Mouse (Mus musculus): ENCODE measurements around the gene Pde7b. TPM values are rescaled to one million over a fixed set of nuclear protein-coding genes. Genes with fewer than 3 reads are reported as not detected.

Gene Pde7b
- total RNA-seq, 2 experiments from 2014 or later: 48.3 to 55.4 TPM

GRCm38 (mm10) chr10:20421299-20421883, 303.5 kb downstream of the Pde7b start:
- DNase-seq: no peak

- DNase-seq: no peak
These were observed 304.6 kb downstream of the Pde7b start for GRCm38 (mm10) chr10:20420296-20420695.

DNA sequence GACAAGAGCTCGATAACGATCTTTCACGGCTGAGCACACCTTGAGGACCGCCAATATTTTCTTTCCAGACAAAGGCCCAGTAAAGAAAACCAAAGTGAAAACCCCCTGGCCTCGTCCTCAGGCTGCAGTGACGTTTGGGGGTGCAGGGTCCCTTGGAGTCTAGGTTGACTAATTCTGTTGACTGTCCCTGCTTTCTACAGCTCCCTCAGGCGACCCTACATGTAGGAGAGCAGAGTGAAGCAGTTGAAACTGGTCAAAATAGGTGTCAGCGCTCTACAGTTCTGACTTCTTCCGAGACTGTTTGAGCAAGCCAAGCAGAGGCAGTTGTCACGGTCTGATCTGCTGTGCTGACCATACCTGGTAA, 306.0 kb downstream of the Pde7b start:
- DNase-seq: no peak

DNA sequence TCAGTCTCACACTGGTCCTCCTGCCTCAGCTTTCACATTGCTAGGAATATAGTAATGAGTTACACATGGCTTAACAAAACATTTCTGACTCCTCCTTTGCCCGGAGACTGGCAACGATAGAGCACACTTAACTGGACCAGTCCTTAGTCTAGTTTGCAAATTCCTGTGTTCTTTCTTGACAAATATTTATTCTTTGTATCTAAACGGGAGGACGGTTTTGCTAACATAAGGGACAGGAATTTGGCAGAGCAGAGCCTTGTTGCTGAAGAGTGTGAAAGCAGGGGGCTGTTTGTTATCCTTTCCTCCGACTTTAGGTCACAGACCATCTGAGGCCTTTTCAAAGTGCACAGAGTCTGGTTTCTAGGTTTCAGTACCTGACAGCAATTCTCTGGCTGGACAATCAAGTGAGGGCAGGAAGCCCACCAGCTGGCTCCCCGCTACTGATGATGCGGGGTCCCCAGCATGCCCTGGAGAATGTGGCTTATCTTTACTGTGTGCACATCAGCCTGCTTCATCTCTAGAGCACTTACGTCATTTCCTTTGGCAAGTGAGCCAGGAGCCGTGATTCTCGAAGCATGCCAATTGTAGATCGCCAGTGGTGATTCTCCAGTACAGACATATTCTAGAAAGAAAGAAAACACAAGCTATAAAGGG, 306.5 kb downstream of the Pde7b start:
- peak; percentile 32 to 39 for DNase-seq

DNA sequence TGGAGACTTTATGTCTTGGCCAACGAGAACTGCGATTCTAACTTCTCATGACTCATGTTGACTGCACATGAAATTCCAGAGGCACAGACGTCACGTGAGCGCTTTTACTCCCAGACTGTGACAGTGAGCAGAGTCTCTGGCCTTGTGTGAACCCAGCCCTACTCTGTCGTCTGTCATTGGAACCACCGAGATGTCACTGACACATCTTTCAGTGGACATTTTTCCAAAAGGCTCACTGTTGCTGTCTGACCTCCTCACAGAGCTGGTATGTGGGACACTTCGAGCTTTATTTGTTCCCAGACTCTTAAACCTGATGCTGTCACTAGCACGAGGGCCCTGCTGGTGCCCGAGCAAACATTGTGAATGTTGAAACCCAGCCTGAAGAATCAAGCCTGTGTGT, 315.7 kb downstream of the Pde7b start:
- peak; percentile 61 to 76 for DNase-seq

DNA sequence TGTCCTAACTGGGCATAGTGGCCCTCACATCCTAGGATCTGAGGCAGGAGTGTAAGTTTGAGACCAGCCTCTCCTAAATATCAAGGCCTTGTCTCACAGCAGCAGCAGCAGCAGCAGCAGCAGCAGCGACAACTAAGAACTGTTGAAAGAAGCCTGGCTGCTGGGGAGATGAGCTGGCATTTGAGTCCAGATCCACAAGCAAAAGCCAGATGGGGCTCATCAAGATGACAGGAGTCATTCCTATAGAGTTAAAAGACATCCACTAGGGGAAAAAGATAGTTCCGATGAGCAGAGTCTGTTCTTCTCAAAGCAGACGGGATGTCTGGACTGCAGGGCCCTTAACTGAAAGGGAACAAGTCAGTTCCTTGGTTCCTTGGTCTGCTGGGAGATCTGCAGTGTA, 316.5 kb downstream of the Pde7b start:
- DNase-seq: peak; percentile 37 to 54

- peak; percentile 46 to 73 for DNase-seq
These were observed 319.4 kb downstream of the Pde7b start for GRCm38 (mm10) chr10:20405471-20405870.

DNA sequence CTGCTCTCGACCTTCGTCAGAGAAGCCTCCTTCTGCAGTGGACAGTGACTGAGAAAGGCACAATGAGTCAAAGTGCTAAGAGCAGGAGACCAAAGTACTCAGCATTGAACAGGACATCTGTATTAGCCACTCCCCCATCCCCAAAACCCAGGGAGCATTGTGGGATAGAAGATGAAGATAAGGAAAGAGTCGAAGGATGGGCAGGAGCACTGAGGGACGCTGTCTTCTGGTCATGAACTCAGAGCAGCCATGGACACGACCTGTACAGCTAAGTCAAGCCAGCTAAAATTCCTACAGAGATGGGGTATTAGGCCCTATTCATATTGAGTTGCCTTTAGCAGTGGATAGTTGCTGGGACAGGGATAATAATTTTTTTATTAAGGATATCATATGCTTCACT, 321.9 kb downstream of the Pde7b start:
- no peak for DNase-seq

DNA sequence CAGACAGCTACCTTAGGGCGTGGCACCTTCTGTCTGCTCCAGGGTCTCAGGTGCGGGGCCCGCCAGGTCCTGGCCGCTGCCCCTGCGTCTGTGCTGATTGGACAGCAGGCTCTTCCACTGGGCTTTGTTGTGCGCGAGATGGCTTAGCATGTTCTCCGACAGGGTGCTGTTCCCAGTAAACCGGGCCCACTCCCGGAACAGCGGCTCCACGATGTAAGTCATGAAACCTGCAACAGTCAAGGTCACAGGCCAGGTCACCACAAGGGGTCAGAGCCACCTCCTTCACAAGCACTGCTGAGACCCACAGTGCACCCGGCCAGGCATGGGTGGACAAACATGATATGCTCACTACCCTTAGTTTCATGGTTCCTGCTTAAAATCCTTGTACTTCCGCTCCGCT, 324.5 kb downstream of the Pde7b start:
- DNase-seq: no peak

- DNase-seq: no peak
These were observed 326.1 kb downstream of the Pde7b start for GRCm38 (mm10) chr10:20398641-20399390.

- no peak for DNase-seq
These were observed 326.7 kb downstream of the Pde7b start for GRCm38 (mm10) chr10:20398224-20398623.

- DNase-seq: no peak
These were observed 329.1 kb downstream of the Pde7b start for GRCm38 (mm10) chr10:20395778-20396177.

- DNase-seq: no peak
These were observed 330.1 kb downstream of the Pde7b start for GRCm38 (mm10) chr10:20394815-20395214.

DNA sequence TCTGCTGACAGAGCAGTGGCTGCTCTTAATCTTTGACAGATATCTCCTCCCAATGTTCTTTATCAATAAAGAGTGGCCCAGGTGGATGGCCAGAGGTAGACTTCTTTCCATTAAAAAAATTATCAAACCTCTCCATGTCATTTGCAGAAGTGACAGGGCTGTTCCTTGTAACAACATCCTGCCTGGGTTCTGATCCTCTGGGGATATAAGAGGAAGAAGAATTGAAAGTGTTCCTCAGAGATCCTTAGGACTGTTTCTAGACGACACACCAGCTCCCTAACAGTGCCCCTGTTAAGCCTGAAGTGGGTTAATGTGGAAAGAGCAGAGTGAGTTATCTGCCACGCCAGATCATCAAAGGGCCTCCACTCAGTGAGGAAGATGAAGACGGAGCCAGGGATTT, 334.3 kb downstream of the Pde7b start:
- DNase-seq: no peak

- no peak for DNase-seq
These were observed 342.0 kb downstream of the Pde7b start for GRCm38 (mm10) chr10:20382807-20383419.

DNA sequence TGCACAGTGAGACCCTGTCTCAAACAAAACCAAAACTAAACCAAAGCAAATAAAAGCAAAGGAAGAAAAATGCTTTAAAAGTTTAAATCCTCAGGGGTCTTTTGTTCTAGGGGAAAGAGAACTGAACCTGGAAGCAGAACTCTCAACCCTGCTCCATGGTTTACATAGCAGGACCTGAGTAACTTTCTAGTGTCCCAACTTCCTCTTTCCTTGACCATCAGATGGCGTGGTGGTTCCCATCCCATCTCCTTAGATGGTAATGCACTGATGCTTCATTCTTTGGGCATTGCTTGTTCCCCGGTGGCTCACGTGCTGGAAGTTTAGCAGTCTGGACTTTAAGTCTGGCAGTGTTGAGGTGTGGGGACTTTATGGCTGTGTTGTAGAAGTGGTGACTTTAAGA, 343.5 kb downstream of the Pde7b start:
- DNase-seq: no peak

- no peak for DNase-seq
These were observed 344.1 kb downstream of the Pde7b start for GRCm38 (mm10) chr10:20380798-20381197.

DNA sequence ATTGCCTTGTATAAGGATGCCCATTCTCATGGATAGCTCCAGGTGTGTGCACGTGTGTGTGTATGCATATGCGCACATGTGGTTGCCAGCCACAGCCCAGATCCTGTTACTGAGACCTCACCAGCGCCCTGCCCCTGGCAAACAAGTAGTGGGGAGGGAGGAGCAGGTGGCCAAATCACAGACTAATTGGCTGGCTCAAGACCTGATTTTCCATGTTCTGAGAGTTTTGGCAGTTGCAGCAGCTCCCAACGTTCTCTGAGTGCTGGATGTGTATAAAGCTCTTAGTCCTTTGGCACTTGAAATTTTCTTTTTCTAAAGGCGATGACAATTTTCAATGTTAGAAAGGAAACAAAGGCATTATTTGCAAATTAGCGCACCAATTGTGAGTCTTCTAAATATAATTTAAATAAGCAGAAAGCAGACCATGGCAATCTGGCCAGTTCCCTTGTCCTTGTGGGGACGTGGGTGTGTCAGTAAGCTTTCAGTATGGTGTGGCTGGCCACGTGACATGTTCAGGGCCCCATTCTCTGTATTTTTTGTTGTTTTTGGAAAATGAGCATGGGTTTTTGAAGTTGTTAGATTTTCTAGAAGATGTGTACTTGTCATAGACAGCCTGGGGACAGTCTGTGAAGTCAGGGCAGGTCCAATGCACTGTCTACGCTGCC, 345.7 kb downstream of the Pde7b start:
- peak; percentile 65 to 82 for DNase-seq

GRCm38 (mm10) chr10:20377621-20378020, 347.3 kb downstream of the Pde7b start:
- DNase-seq: no peak

DNA sequence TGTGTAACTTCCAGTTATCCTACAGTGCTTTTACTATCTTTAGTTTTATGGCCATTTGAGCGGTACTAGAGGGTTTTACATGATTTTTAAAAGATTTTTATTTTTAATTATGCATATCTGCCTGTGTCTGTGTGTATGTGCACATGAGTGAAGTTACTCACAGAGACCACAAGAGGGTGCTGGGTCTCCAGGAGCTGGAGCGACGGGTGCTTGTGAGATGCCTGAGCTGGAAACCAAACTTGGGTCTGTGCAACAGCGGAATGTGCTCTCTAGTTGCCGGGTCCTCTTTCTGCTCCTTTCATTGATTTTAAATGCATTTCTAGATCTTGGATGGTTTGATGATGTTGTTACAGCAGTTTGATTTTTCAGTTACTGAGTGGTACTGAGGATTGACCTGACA, 352.8 kb downstream of the Pde7b start:
- no peak for DNase-seq

- DNase-seq: no peak
These were observed 362.3 kb downstream of the Pde7b start for GRCm38 (mm10) chr10:20362450-20363118.

Measured in heart, adult 18-20 months (tissue).